Mouse (Mus musculus): ENCODE measurements around the gene Vav2.

The Vav2 gene

DNA sequence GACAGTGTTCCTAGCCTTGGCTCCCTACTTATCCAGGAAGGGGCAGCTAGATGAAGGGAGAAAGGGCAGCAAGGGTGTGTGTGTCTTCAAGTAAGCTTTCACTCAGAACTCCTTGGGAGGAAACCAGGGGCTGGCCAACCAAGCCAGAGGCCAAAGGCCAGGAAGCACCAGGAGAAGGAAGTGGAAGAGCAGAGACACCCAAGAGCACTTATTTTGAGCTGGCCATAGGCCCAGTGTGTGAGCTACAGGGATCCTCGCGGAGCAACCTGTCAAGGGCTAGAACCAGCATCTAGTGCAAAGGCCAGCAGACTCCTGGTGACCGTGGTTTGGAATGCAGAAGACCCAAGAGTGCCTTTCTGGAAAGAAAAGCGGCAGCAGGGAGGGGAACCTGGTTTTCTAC is 163.8 kb downstream of the Vav2 start:
- no peak for DNase-seq (ENCODE audit: low spot score)

DNA sequence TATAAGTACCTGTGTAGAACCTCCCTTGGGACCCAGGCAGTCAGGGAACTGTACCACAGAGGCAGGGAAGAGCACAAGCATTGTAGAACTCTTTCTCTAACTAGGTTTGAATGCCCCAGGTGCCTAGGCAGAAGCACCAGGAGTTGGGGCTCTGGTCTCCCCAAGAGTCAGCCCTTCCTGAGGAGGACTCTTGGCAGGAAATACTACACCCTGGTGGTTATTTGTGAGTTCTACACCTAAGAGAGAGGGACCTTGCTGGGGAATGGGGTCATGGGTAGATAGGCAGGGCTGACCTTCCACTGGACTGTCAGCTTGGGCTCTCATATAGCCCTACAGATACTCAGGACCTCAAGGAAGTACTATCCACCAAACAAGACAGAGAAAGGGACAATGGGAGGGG is 175.4 kb downstream of the Vav2 start:
- DNase-seq (ENCODE audit: low spot score) = no peak

DNA sequence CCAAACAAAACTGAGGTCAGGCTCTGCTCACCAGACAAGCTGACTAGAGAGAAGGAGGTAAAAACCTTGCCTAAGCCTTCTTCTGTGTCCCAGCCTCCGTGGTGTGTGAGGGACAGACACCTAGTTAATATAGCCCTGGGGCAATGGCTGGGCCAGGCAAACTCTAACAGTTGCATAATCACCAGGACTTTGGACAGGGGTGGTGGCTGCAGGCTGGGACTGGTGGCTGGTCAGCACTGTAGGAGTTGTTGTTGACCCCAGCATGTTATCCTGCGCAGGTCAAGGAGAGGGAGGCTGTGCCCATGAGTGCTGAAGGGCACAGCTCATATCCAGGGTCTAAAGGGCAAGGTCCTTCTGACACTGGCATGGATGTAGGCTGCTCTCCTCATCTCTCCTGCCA is 178.6 kb downstream of the Vav2 start, which contains the start of gene Sardh:
Sardh (minus strand) TSS at position 127 of the 400 bp plus-strand sequence.
- DNase-seq (ENCODE audit: low spot score) = no peak

DNA sequence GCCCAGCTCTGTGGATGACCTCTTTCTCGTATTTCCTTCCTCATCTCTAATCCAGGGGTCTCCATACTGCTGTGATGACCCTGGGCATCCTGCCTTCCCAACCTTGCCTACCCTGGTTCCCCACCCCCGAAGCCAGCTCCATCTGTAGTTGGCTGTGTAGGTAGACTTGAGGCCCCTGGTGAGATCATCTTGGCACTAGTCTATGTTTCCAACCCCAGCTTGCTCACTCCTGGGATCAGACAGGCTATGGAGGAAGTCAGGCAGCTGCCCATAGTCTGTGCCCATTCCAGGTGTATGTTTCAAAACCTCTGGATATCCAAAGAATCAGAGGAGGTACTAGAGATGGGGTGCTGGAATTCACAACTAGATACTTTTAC is 179.4 kb downstream of the Vav2 start:
- DNase-seq (ENCODE audit: low spot score) = no peak

DNA sequence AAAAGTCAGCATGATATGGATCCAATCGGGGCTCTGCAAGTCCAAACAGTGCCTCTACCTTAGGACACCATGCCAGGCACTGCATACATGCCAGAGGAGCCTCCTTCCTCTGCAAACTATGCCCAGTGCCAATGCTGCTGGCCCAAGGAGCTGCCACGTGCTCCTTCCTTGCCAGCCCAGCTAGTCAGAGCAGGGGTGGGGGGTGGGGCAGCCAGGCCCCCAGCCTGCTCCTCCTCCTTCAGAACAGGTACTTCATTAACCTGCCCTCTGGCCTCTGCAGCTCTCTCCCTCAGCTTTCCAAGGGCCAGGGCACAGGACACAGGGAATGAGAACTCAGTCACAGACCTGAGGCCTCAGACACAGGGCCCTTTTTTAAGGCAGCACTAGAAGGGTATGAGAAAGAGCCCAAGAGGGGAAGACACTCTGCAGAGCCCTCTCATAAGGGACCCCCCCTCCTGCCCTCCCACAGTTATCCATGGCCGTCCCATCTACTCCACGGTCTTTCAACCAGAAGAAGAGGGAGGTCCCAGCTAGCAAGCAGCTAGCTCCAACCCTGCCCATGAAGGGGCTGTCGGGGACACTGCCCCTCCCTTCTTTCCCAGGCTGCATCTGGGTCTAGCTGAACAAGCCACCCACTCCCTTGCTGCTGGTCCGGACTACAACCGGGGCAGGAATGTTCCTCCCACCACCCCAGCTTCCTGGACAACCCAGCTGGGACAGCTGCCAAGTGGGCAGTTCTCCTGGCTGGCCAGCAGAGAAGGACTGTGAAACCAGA is 179.9 kb downstream of the Vav2 start:
- peak; percentile 80 for DNase-seq (ENCODE audit: low spot score)

DNA sequence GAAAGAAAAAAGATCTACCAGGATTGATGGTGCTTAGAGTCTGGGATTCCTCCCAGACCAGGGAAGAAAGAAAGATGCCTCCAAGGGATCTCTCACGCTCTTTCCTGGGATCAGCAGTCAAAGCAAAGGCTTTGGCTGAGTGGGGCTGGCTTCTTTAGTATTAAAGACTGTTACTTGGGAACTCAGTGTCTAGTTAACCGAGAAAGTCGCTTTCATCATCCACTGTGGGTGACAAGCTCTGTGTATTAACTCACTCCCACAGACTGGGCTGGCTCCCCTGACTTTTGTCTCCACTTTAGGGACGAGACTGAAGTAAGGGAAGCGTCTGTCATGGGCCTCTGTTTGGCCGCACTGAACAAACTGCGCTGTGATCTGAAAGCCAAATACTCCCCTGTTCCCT is 180.9 kb downstream of the Vav2 start:
- DNase-seq (ENCODE audit: low spot score) = no peak

DNA sequence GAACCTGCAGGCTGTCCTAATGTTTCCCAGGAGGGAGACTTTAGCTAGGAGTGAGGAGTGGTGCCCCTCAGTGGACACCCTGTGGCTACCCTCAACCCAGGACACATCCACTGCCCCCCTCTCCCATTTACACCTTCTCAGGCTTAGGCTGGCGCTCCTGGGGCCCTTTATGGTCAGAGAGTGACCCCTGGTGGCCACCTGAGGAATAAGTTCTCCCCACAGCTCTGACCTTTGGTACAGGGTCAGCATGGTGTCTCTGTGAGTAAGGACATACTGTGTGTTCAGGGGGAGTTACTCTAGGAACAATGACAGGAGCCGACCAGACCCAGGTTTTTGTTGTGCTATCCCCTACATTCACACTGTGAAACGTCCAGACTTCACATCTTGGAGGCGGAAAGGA is 189.5 kb downstream of the Vav2 start:
- DNase-seq (ENCODE audit: low spot score) = no peak

DNA sequence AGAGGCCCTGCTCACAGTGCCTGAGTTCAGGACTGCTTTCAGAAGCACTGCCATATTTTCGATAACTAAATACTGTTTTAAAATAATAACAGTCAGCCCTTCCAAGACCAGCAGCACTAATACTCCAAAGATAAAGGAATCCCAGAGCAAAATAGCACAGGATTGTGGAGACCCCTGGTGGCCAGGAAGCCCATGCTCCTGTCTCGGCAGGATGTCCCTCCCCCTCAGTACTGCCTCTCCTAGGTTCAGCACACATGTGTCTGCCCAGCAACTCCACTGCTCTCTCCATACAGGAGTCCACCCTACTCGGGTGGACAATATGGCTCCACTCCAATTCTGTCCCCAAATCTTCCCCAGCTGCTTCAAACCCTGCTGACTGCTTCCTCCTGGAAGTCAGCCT is 191.1 kb downstream of the Vav2 start:
- peak; percentile 46 for DNase-seq (ENCODE audit: low spot score)

DNA sequence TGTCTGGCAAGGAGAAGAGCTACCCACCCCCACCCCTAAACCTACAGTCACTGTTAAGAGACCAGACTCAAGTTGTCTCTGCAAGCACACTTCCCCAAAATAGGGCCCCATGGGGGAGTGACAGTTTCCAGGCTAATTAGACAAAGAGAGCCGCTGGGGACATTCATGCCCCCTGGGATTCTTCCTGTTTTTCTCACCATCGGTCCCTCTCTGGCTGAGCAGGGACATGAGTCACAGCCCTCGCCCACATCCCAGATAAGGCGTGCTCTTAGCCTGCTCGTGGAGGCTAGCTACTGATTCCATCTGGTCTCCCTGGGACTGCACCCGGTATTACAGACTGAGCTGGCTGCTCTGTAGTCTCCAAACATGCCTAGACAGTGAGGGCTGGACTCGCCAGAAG is 194.5 kb downstream of the Vav2 start:
- DNase-seq (ENCODE audit: low spot score) = no peak

DNA sequence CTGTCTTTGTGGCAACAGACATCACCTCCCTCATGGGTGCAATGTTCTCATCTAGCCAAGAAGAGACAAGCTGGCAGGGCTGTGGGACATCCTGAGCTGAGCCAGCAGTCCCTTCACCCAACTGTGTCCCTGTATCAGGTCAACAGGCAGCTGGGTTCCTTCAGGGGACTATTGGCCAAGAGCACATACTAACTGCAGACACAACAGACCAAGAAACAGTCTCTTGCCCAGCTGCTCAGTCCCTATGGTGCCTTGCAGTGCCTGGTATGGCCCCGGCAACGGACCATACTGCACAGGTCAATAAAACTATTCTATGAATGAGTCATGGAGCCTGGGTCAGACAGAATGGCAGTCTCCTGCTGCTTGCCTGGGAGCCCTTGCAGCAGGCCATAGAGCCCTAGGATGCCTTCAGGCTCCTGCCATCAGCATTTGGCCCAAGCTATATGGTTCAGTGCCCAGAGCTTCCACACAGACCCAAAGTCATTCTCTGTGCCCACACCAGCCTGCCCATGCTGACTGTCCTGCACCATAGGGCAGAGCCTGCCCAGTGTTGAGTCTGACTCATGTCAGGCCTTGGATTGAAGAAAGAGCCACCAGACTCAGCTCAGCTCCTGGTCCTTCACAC is 197.2 kb downstream of the Vav2 start:
- DNase-seq (ENCODE audit: low spot score) = no peak

DNA sequence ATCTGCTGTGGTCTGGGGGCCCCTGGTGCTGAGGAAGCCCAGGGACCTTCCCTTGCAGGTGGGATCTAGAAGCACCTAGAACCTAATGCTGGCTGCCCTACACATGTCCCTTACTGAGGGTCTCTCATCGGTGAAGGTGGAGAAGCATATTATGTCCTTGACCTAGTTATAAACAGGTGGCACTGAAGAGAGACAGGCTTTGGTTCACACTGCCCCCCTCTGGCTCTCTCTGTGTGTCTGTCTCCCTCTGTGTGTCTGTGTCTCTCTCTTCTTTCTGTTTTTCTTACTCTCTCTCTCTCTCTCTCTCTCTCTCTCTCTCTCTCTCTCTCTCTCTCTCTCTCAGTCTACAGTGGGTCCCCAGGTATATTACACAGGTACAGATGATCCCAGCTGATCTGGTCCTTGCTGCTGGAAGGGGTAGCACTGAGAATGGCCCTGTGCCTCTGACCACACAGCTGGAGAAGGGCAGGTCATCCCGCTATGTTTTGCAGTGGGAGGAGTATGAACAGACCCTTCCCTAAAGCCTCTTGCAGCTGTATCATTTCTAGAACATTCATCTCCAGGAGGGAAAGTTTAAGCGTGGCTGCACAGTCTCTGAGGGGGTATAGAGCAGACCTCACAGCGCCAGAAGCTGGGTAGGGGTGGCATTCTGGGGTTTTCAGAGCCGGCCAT is 197.9 kb downstream of the Vav2 start:
- DNase-seq (ENCODE audit: low spot score) = no peak

DNA sequence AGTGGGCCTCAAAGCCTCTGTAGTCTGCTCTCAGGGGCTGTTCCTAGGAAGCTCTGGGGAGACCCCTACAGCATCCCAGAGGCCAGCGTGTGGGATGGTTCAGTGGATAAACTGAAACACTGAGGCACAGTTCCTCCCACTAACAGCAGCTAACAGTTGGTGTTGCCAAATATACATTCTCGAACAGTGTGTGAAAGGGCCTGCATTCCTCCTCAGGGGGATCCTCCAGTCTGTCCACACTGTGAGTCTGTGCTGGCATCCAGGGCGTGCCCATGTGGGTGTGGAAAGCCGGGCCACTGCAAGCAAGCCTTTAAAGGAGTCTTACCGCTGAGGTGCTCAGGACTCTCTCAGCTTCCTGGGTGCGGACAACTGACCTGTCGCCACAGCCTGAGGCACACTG is 200.3 kb downstream of the Vav2 start:
- no peak for DNase-seq (ENCODE audit: low spot score)

DNA sequence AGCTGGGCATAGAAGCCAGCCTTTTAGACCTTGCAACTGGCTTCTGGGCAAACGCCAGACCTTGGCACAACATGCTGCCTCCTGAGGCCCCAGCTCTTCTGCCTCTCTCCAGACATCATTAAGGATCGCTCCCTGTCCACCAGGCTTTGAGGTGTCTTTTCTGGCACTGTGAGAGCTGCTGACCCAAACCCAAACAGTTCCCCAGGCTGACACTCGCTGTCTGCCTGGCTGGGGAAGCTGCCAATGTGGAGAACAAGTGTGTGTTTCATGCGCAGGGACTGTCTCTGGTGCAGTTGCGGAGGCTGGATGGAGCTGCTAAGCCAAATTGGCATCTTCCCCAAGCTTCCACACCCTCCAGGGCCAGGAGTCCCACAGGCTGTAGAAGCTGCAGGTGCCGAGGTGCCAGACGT is 203.8 kb downstream of the Vav2 start:
- no peak for DNase-seq (ENCODE audit: low spot score)

DNA sequence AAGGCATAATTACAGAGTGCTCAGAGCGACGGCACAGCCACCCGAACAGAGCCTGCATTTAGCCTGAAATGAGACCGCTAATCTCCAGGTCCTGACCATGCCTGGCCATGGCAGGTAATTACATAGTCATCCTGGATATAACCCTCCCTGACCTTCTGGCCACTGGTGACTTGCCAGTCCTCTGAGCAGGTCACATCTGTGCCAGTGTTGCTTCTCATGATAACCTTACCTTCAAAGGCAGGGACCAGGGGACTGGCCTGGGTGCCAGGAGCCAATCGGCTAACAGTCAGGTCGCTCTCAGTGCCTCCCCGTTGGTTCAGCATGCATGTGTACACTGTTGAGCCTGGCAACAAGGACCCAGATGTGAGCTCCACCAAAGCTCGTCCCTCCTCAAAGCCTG is 208.3 kb downstream of the Vav2 start:
- no peak for DNase-seq (ENCODE audit: low spot score)

DNA sequence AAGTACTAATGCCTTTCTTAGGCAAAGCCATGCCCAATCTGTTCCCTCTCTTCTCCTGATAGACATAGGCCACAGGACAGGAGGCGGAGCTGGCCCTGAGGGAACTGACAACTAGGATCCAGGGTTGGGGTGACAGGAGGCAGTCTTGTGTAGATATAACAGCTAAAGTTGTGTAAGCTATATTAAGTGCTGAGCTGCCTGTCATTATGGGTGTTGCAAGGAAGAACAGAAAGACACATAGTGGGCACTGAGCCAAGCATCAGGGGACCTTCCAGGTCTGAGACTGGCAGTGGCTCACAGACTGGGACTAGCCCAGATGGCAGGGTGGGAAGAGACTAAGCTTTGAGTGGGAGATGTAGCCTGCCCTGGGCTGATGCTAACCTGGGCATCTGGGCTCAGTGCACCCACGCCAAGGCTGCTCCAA is 208.7 kb downstream of the Vav2 start:
- no peak for DNase-seq (ENCODE audit: low spot score)

DNA sequence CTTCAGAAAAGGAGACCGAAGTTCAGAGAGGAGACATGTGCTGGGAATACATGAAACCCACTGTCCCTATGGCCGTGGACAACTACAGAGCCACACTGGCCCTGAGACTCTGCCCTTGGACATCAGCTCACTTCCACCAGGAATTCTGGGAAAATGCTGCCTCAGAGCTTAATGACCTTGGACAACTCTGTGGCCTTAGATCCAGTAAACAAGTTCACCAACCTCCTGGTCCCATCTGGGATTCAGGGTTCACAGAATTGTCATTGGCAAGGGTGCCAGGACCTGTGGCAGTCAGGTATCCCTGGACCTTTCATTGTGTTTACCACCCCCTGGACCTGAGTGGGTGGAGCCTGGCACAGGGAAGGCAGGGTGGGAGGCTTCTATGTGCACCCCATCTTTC is 211.3 kb downstream of the Vav2 start:
- no peak for DNase-seq (ENCODE audit: low spot score)
